Mouse (Mus musculus) lung, postnatal 0 days (tissue): ENCODE measurements around the gene Prss27. TPM values are rescaled to one million over a fixed set of nuclear protein-coding genes. Genes with fewer than 3 reads are reported as not detected.

ENCODE experiments used
- ATAC-seq: fragments of 200-750 bp; cut with Nextera tagmentation; 2 replicates; pipeline ENCODE4 v1.8.0; 2017; ENCODE audit warnings: moderate library complexity
- DNase-seq: peaks from one replicate; pipeline ENCODE4 v3.0.0-alpha.2; 2016; ENCODE audit warnings: low spot score
- H3K27ac ChIP-seq: fragments of 300-500 bp; sonication (generic); 2 replicates; pipeline ENCODE4 v1.5.1; 2014; ENCODE audit warnings: antibody characterized with exemption, mild to moderate bottlenecking, low read length, mixed read lengths
- H3K27me3 ChIP-seq: fragments of 300-500 bp; sonication (generic); replicated peaks from 2 replicates; pipeline ENCODE4 v1.6.1; 2014; ENCODE audit warnings: low read length, mixed read lengths; ENCODE audit not compliant: insufficient read depth
- H3K36me3 ChIP-seq: fragments of 300-500 bp; sonication (generic); 2 replicates; pipeline ENCODE4 v1.6.1; 2014; ENCODE audit warnings: low read length, mixed read lengths; ENCODE audit not compliant: insufficient read depth
- H3K4me1 ChIP-seq: fragments of 300-500 bp; sonication (generic); 2 replicates; pipeline ENCODE4 v1.6.1; 2014; ENCODE audit warnings: antibody characterized with exemption, low read depth, low read length, mixed read lengths; ENCODE audit not compliant: insufficient read depth
- H3K4me2 ChIP-seq: fragments of 300-500 bp; sonication (generic); replicated peaks from 2 replicates; pipeline ENCODE4 v1.6.1; 2014; ENCODE audit warnings: low read depth, mild to moderate bottlenecking, low read length, moderate library complexity, mixed read lengths
- H3K4me3 ChIP-seq: fragments of 300-500 bp; sonication (generic); 2 replicates; pipeline ENCODE4 v1.5.1; 2014; ENCODE audit warnings: low read depth, low read length
- H3K9ac ChIP-seq: fragments of 300-500 bp; sonication (generic); replicated peaks from 2 replicates; pipeline ENCODE4 v1.6.1; 2014; ENCODE audit warnings: low read depth, mild to moderate bottlenecking
- H3K9me3 ChIP-seq: fragments of 300-500 bp; sonication (generic); 2 replicates; pipeline ENCODE4 v1.6.1; 2016; ENCODE audit warnings: low read length, mixed read lengths
- CTCF ChIP-seq: IDR thresholded peaks from 2 replicates; pipeline ENCODE4 v1.5.1; 2016; ENCODE audit warnings: antibody characterized with exemption, mild to moderate bottlenecking
- EP300 ChIP-seq: IDR thresholded peaks from 2 replicates; pipeline ENCODE4 v1.6.1; 2016; ENCODE audit warnings: antibody characterized with exemption, mild to moderate bottlenecking, control low read depth
- WGBS: fragments of 180-500 bp; shearing (Covaris S2); extraction: QIAGEN DNeasy Blood & Tissue Kit; methylation state at CpG from one replicate; pipeline ENCODE4 v1.1.7; 2014; 5-methylcytosine and 5-hydroxymethylcytosine counted together
- polyA plus RNA-seq: library from polyadenylated mRNA; unstranded; fragments of >200 nt; fragmentation: Nextera tagmentation; extraction: Ambion mirVana; gene quantifications from 2 replicates; pipeline ENCODE4 v1.2.1, GENCODE M21; 2015

The Prss27 gene
- polyA plus RNA-seq, 1 experiment from 2014 or later: 0.18 TPM

DNA sequence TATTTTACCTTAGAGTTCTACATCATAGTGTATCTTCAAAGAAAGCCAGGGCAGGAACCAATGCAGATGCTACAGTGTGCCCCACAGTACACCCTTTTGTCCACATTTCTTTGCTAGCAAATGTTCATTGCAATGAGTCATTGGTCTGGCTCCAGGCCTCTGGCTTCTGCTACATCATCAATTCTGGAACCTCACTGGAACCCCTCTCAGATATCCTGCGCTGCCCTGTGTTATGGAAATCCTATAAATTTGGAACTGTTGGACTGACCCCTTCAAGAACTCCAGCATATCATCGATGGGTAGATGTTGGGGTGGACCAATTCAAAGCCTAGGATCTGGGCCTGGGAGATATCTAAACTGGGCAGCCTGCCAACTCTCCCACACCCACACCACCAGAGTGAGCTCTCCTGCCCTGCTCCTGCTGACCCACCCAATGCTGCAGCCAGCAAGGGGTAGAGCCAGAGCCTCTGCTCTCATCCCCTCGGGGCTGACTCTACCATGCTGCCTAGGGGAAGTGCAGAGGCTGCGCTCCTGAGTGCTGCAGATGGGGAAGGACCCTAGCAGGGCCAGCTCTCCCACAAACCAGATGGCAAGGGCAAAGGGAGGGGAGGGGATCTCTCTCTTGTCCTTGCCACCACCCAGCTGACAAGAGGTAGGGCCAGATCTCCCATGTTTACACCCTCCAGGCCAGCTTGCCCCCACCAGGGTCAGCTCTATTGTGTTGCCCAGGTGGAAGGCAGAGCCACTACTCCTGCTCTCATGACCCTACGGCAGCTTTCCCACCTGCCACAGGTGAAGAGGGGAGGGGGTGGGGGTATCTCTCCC lies 16.4 kb upstream of the Prss27 start:
- Histone ChIP-seq H3K9ac (no peak overlapping the region), H3K9me3 (no peaks in the 10 kb centered on the region), H3K4me3 (no peak overlapping the region), H3K4me2 (no peak overlapping the region), H3K4me1 (no peaks in the 10 kb centered on the region; the same call in 1 of the 2 replicates), H3K27me3 (no peaks in the 10 kb centered on the region), H3K36me3 (no peaks in the 10 kb centered on the region), H3K27ac (peak overlapping the region; percentile 73; the same call in 1 of the 2 replicates)
- DNase-seq (peak; percentile 58), ATAC-seq (peak; percentile 74)
- TF ChIP-seq EP300 (no peak), CTCF (no peak)
- 50% methylated on average over 5 of the region's 5 CpGs for WGBS

DNA sequence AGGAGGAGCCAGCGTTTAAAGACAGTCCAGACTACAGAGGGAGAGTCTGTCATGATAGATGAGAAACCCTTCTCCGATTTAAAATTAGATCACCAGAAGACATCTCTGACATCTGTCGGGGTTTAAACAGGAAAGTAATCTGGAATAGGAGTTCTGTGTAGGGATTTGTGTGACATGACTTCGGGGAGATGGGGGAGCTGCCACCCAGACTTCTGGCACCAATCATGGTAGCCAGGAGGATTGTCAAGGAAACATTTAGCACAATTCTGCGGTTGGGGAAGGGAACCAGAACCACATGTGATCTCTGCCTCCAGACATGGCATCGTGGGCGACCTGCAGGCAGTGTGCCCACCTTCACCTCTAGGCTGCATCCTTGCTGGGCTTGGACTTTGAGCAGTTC lies 8.5 kb upstream of the Prss27 start:
- no peak for TF ChIP-seq EP300
- TF ChIP-seq CTCF: no peak
- no peak overlapping the region for H3K9ac ChIP-seq
- no peaks in the 10 kb centered on the region for H3K27me3 ChIP-seq
- no peak overlapping the region for H3K4me2 ChIP-seq
- 72% methylated on average over 7 of the region's 7 CpGs for WGBS
- H3K36me3 ChIP-seq: no peaks in the 10 kb centered on the region
- no peak overlapping the region for H3K27ac ChIP-seq
- no peak overlapping the region for H3K4me3 ChIP-seq
- no peaks in the 10 kb centered on the region for H3K9me3 ChIP-seq
- no peaks in the 10 kb centered on the region for H3K4me1 ChIP-seq
- DNase-seq: no peak
- no peak for ATAC-seq

DNA sequence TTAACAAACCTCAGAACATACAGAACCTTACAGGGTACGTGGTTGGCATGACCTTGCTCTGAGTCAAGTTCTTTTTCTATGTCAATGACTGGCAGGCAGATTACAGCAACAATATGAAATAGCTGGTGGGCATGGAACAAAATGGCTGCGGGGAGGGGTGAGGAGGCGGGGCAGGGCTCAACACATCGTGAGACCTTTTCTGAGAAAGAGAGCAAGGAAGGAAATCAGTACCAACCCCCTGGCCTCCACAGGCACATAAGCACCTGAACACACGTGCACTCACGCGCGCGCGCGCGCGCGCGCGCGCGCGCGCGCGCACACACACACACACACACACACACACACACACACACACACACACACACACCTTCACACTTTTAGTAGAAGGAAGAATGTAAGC lies 7.4 kb upstream of the Prss27 start:
- Histone ChIP-seq H3K4me1 (no peaks in the 10 kb centered on the region), H3K4me3 (no peak overlapping the region), H3K9ac (no peak overlapping the region), H3K27me3 (no peaks in the 10 kb centered on the region), H3K9me3 (no peaks in the 10 kb centered on the region), H3K27ac (no peak overlapping the region), H3K4me2 (no peak overlapping the region), H3K36me3 (no peaks in the 10 kb centered on the region)
- ATAC-seq (no peak), DNase-seq (no peak)
- no peak for TF ChIP-seq EP300
- TF ChIP-seq CTCF: no peak
- 74% methylated on average over 21 of the region's 22 CpGs for WGBS

DNA sequence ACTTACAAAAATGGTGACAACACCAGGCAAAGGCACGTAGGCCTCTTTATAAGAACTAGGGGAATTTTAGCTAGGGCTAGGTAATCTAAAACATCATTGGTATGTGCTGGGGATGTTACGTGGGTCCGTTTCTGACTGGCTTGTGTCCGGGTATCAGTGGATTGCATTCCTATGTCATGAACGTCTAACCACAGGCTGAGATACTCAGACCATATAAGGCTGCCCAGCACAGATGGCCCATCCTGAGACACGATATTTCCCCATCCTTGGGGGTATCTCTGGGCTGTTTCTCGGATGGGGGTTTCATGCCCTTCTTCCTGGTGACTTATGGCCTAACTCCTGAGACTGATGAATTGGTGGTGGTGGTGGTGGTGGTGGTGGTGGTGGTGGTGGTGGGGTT lies 2.9 kb upstream of the Prss27 start:
- Histone ChIP-seq H3K4me1 (no peaks in the 10 kb centered on the region), H3K4me3 (no peak overlapping the region), H3K27ac (no peak overlapping the region), H3K9me3 (no peaks in the 10 kb centered on the region), H3K36me3 (no peaks in the 10 kb centered on the region), H3K27me3 (no peaks in the 10 kb centered on the region), H3K4me2 (no peak overlapping the region), H3K9ac (no peak overlapping the region)
- TF ChIP-seq CTCF: no peak
- TF ChIP-seq EP300: no peak
- WGBS: 56% methylated on average over 7 of the region's 7 CpGs
- ATAC-seq: no peak
- no peak for DNase-seq

DNA sequence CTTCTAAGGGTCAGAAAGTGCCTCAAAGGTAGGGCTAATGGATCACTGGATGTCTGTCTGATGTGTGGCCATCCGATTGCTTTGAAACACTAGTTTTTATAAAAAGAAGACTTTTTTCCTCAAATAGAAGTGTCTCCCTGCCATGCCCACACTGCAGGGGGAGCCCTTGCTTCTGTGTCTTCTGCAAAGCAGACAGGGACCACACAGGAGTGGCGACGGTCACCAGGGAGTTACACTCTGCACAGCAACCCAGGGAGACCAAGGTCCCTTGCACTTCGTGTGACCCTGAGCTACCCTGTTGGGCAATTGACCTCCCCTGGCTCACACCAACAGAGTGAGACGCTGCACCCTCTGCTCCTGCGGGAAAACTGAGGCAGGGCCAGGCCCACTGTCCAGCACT lies 990 bp upstream of the Prss27 start:
- Histone ChIP-seq H3K9me3 (no peaks in the 10 kb centered on the region), H3K4me2 (no peak overlapping the region), H3K27me3 (no peaks in the 10 kb centered on the region), H3K4me1 (no peaks in the 10 kb centered on the region), H3K9ac (no peak overlapping the region), H3K27ac (no peak overlapping the region), H3K4me3 (no peak overlapping the region), H3K36me3 (no peaks in the 10 kb centered on the region)
- 0 out of 2 replicates have a peak, but pooled peaks have one; percentile 17 for ATAC-seq
- no peak for TF ChIP-seq EP300
- TF ChIP-seq CTCF: peak; percentile 20; the same call in 1 of the 2 replicates
- 59% methylated on average over 6 of the region's 6 CpGs for WGBS
- DNase-seq: no peak

DNA sequence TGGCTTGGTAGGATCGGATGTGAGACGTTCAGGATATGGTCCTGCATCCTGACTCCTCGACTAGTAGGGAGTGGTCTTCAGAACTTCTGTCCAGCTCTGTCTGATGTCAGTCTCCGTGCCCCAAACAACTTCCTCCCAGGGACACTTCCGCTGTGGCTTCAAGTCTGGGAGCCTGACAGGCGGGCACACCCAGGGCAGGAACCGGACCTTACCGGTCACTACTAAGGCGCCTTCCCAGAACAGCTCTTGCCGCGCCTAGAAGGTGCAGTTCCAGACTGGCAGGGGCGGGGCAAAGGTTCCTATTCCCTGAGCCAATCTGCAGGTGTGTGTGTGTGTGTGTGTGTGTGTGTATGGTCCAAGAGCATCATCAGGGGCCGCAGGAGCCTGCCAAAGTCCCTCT lies 584 bp upstream of the Prss27 start:
- TF ChIP-seq EP300: no peak
- TF ChIP-seq CTCF: no peak
- no peak overlapping the region for H3K4me3 ChIP-seq
- H3K27me3 ChIP-seq: no peaks in the 10 kb centered on the region
- H3K9me3 ChIP-seq: no peaks in the 10 kb centered on the region
- peak; percentile 35 for DNase-seq
- H3K4me1 ChIP-seq: no peaks in the 10 kb centered on the region
- no peak overlapping the region for H3K9ac ChIP-seq
- 65% methylated on average over 13 of the region's 13 CpGs for WGBS
- H3K36me3 ChIP-seq: no peaks in the 10 kb centered on the region
- ATAC-seq: peak; percentile 49; the same call in 1 of the 2 replicates
- no peak overlapping the region for H3K27ac ChIP-seq
- no peak overlapping the region for H3K4me2 ChIP-seq
